ENCODE assay signal across 11 mouse cellular contexts in the genomic region with DNA sequence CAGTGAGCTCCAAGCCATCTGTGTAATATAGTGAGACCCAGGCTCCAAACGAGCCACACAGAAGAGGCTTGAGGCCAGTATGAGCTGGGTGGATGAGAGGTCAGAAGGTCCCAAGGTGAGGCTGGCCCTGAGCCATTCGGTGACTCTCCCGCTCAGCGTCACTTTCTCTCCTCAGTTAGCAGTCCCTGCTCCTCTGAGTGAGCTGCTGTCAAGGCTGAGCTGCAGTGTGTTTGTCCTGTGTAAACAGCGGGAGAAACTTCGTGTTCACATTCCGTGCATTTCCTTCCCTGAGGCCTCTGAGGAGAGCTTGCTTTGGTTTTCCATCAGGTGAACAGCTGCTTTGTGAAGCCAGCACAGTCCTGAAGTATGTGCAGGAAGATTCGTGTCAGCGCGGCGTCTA. TPM values are rescaled to one million over a fixed set of nuclear protein-coding genes. Genes with fewer than 3 reads are reported as not detected.
A peak's percentile ranks its signal among the peaks of the same experiment; 100 is the strongest.
DNase-seq lines count a peak whose midpoint lies in the region; ATAC-seq lines count a peak whose summit lies in the region.
"Had no signal": no experiment of that assay in that cellular context is flagged by ENCODE, and none has a peak within 500 bp of the region (broad histone marks: within the 10 kb centered on the region; RNA-seq: fewer than 3 reads in every experiment).

No protein-coding gene starts in this region.

- no peaks in the 10 kb centered on the region for H3K9me3 ChIP-seq in hindbrain, embryonic 15.5 days
- H3K9me3 ChIP-seq in hindbrain, embryonic 16.5 days (ENCODE audit: control insufficient read depth, low read length): no peaks in the 10 kb centered on the region
- no peaks in the 10 kb centered on the region for H3K9me3 ChIP-seq in embryonic facial prominence, embryonic 13.5 days
- no peaks in the 10 kb centered on the region for H3K9me3 ChIP-seq in lung, embryonic 16.5 days (ENCODE audit: control insufficient read depth, low read length)
- H3K9me3 ChIP-seq: G1E had no signal

- 82% methylated on average over 11 of the region's 11 CpGs for WGBS in hindbrain, embryonic 15.5 days
- 81% methylated on average over 11 of the region's 11 CpGs for WGBS in hindbrain, embryonic 16.5 days
- 73% methylated on average over 11 of the region's 11 CpGs for WGBS in embryonic facial prominence, embryonic 13.5 days
- 41% methylated on average over 11 of the region's 11 CpGs for WGBS in lung, embryonic 16.5 days

- H3K4me2 ChIP-seq in hindbrain, embryonic 15.5 days: no peak overlapping the region
- no peak overlapping the region for H3K4me2 ChIP-seq in hindbrain, embryonic 16.5 days (ENCODE audit: low read length)
- no peak overlapping the region for H3K4me2 ChIP-seq in embryonic facial prominence, embryonic 13.5 days
- H3K4me2 ChIP-seq in lung, embryonic 16.5 days (ENCODE audit: low read depth, low read length): peak overlapping the region; percentile 17; the same call in 1 of the 2 replicates

- peak; percentile 71 for DNase-seq in R1 (ENCODE audit: low read depth, low spot score)
- DNase-seq in embryo, embryonic 10 days (ENCODE audit: low spot score): no peak
- DNase-seq in adrenal gland, postnatal 36 days: no peak
- DNase-seq: adrenal gland, adult 2 months; cerebellum, adult 11-12 months; kidney, adult 9 months had no signal

- H3K4me3 ChIP-seq in hindbrain, embryonic 15.5 days: no peak overlapping the region
- H3K4me3 ChIP-seq in hindbrain, embryonic 16.5 days (ENCODE audit: low read length): no peak overlapping the region
- no peak overlapping the region for H3K4me3 ChIP-seq in embryonic facial prominence, embryonic 13.5 days
- H3K4me3 ChIP-seq in lung, embryonic 16.5 days (ENCODE audit: low read length): no peak overlapping the region

- ATAC-seq in hindbrain, embryonic 15.5 days (ENCODE audit: low FRiP score, low read depth): peak; percentile 27; the same call in 1 of the 2 replicates
- ATAC-seq in hindbrain, embryonic 16.5 days: no peak
- ATAC-seq in embryonic facial prominence, embryonic 13.5 days (ENCODE audit: insufficient number of reproducible peaks, insufficient read depth, low FRiP score, low TSS enrichment, low read depth): 0 out of 2 replicates have a peak, but pooled peaks have one; percentile 32
- peak; percentile 78 for ATAC-seq in lung, embryonic 16.5 days (ENCODE audit: low read depth)

- peaks cover 20% of the 10 kb centered on the region for H3K4me1 ChIP-seq in hindbrain, embryonic 15.5 days (replicated peaks)
- peaks cover 6% of the 10 kb centered on the region; the same call in 1 of the 2 replicates for H3K4me1 ChIP-seq in hindbrain, embryonic 16.5 days (ENCODE audit: control insufficient read depth, insufficient read depth, low read depth, low read length)
- H3K4me1 ChIP-seq in embryonic facial prominence, embryonic 13.5 days: peaks cover 20% of the 10 kb centered on the region
- peaks cover 26% of the 10 kb centered on the region for H3K4me1 ChIP-seq in lung, embryonic 16.5 days (replicated peaks; ENCODE audit: control insufficient read depth, insufficient read depth, low read length)

- H3K27me3 ChIP-seq in hindbrain, embryonic 15.5 days: no peaks in the 10 kb centered on the region
- no peaks in the 10 kb centered on the region for H3K27me3 ChIP-seq in hindbrain, embryonic 16.5 days (replicated peaks; ENCODE audit: control insufficient read depth, insufficient read depth, low read length)
- H3K27me3 ChIP-seq in embryonic facial prominence, embryonic 13.5 days: no peaks in the 10 kb centered on the region
- no peaks in the 10 kb centered on the region for H3K27me3 ChIP-seq in lung, embryonic 16.5 days (ENCODE audit: control insufficient read depth, insufficient read depth, low read depth, low read length)

- no peak overlapping the region for H3K27ac ChIP-seq in hindbrain, embryonic 15.5 days (replicated peaks)
- H3K27ac ChIP-seq in hindbrain, embryonic 16.5 days (ENCODE audit: low read depth, low read length): no peak overlapping the region; the same call in 1 of the 2 replicates
- no peak overlapping the region for H3K27ac ChIP-seq in embryonic facial prominence, embryonic 13.5 days
- peak overlapping the region; percentile 77 for H3K27ac ChIP-seq in lung, embryonic 16.5 days (ENCODE audit: low read length)

- no peak overlapping the region for H3K9ac ChIP-seq in hindbrain, embryonic 15.5 days
- no peak overlapping the region for H3K9ac ChIP-seq in hindbrain, embryonic 16.5 days (ENCODE audit: low read depth, low read length)
- H3K9ac ChIP-seq in embryonic facial prominence, embryonic 13.5 days: no peak overlapping the region
- no peak overlapping the region for H3K9ac ChIP-seq in lung, embryonic 16.5 days (ENCODE audit: low read length)

- peaks cover 8% of the 10 kb centered on the region; the same call in 1 of the 2 replicates for H3K36me3 ChIP-seq in hindbrain, embryonic 15.5 days
- H3K36me3 ChIP-seq in hindbrain, embryonic 16.5 days (ENCODE audit: control insufficient read depth, insufficient read depth, low read length): peaks cover 10% of the 10 kb centered on the region
- H3K36me3 ChIP-seq in embryonic facial prominence, embryonic 13.5 days: peaks cover 43% of the 10 kb centered on the region
- peaks cover 7% of the 10 kb centered on the region for H3K36me3 ChIP-seq in lung, embryonic 16.5 days (ENCODE audit: control insufficient read depth, insufficient read depth, low read length)

RNA-seq across cellular contexts. Expression of gene Mtmr12, which starts 27.6 kb away (rescaled TPM):
- polyA plus RNA-seq in hindbrain, embryonic 15.5 days (2015; fragmentation: Nextera tagmentation; extraction: Ambion mirVana): 8.7 and 9.2 TPM in 2 replicates
- polyA plus RNA-seq in hindbrain, embryonic 16.5 days (2015; fragmentation: Nextera tagmentation; extraction: Ambion mirVana): 7.1 and 9.1 TPM in 2 replicates
- polyA plus RNA-seq in embryonic facial prominence, embryonic 13.5 days (2015; fragmentation: Nextera tagmentation; extraction: Ambion mirVana): 16.1 and 18.5 TPM in 2 replicates
- polyA plus RNA-seq in lung, embryonic 16.5 days (2015; fragmentation: Nextera tagmentation; extraction: Ambion mirVana): 19.7 and 21.1 TPM in 2 replicates
- total RNA-seq in adrenal gland, postnatal 36 days (2021): 10 to 100 TPM; 21.2 to 24.8 TPM
